Mouse (Mus musculus): ENCODE measurements around the gene Adamts15. TPM values are rescaled to one million over a fixed set of nuclear protein-coding genes. Genes with fewer than 3 reads are reported as not detected.

Gene Adamts15
- polyA plus RNA-seq, 1 experiment from 2014 or later, result 9.6 TPM

- H3K9me3 ChIP-seq (replicated peaks), result no peaks in the 10 kb centered on the region
- no peak overlapping the region for H3K4me2 ChIP-seq (replicated peaks)
- WGBS, result 42% methylated on average over 12 of the region's 12 CpGs
- H3K27me3 ChIP-seq, result peaks cover 44% of the 10 kb centered on the region
- H3K9ac ChIP-seq, result no peak overlapping the region
- H3K4me1 ChIP-seq, result peaks cover 18% of the 10 kb centered on the region
- no peak overlapping the region for H3K27ac ChIP-seq
- ATAC-seq (ENCODE audit: low FRiP score), result no peak
- H3K4me3 ChIP-seq, result no peak overlapping the region
- no peaks in the 10 kb centered on the region for H3K36me3 ChIP-seq
These were observed 3.5 kb downstream of the Adamts15 start for GRCm38 (mm10) chr9:30918466-30919356.

GRCm38 (mm10) chr9:30916266-30916968 lies 5.8 kb downstream of the Adamts15 start:
- WGBS, result 87% methylated on average over 6 of the region's 6 CpGs
- no peaks in the 10 kb centered on the region for H3K36me3 ChIP-seq
- H3K4me3 ChIP-seq, result no peak overlapping the region
- H3K27ac ChIP-seq, result no peak overlapping the region
- no peak overlapping the region for H3K9ac ChIP-seq
- no peak for ATAC-seq (ENCODE audit: low FRiP score)
- peaks cover 11% of the 10 kb centered on the region for H3K4me1 ChIP-seq
- H3K27me3 ChIP-seq, result peaks cover 21% of the 10 kb centered on the region
- no peaks in the 10 kb centered on the region for H3K9me3 ChIP-seq (replicated peaks)
- H3K4me2 ChIP-seq (replicated peaks), result no peak overlapping the region

- H3K4me3 ChIP-seq, result no peak overlapping the region
- H3K9ac ChIP-seq, result no peak overlapping the region
- H3K27me3 ChIP-seq, result peaks cover 3% of the 10 kb centered on the region; the same call in 1 of the 2 replicates
- H3K36me3 ChIP-seq, result no peaks in the 10 kb centered on the region
- 97% methylated on average over 2 of the region's 2 CpGs for WGBS
- H3K4me1 ChIP-seq, result peaks cover 10% of the 10 kb centered on the region; the same call in 1 of the 2 replicates
- H3K4me2 ChIP-seq (replicated peaks), result no peak overlapping the region
- no peaks in the 10 kb centered on the region for H3K9me3 ChIP-seq (replicated peaks)
- H3K27ac ChIP-seq, result no peak overlapping the region
- no peak for ATAC-seq (ENCODE audit: low FRiP score)
These were observed 8.0 kb downstream of the Adamts15 start for GRCm38 (mm10) chr9:30914241-30914640.

- Histone ChIP-seq H3K4me2 (replicated peaks) (no peak overlapping the region), H3K27ac (no peak overlapping the region), H3K9me3 (replicated peaks) (no peaks in the 10 kb centered on the region), H3K9ac (no peak overlapping the region), H3K4me1 (peaks cover 2% of the 10 kb centered on the region; the same call in 1 of the 2 replicates), H3K27me3 (no peaks in the 10 kb centered on the region), H3K36me3 (no peaks in the 10 kb centered on the region), H3K4me3 (no peak overlapping the region)
- WGBS, result 83% methylated on average over 3 of the region's 3 CpGs
- no peak for ATAC-seq (ENCODE audit: low FRiP score)
These were observed 8.8 kb downstream of the Adamts15 start for GRCm38 (mm10) chr9:30913429-30913828.

DNA sequence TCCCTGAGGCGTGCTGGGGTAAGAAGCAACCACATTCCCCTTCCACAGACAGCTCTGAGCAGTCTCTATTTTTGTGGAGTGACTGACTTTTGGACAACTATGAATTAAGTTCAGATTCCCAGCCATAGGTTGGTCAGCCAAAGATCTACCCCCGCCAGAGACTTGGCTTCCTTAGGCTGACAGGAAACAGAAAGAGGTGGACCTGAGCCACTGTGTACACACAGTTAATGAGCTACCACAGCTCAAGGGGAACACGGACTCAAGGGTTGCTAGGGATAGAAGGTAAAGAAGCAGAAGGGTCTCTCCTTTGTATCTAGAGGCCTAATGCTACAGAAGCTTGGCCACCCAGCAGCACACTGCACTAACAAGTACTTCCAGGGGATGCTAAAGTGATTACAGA lies 10.1 kb downstream of the Adamts15 start:
- Histone ChIP-seq H3K4me2 (replicated peaks) (no peak overlapping the region), H3K27ac (no peak overlapping the region), H3K4me1 (no peaks in the 10 kb centered on the region), H3K9me3 (replicated peaks) (no peaks in the 10 kb centered on the region), H3K4me3 (no peak overlapping the region), H3K27me3 (no peaks in the 10 kb centered on the region), H3K9ac (no peak overlapping the region), H3K36me3 (no peaks in the 10 kb centered on the region)
- no peak for ATAC-seq (ENCODE audit: low FRiP score)
- 77% methylated on average over 3 of the region's 3 CpGs for WGBS

DNA sequence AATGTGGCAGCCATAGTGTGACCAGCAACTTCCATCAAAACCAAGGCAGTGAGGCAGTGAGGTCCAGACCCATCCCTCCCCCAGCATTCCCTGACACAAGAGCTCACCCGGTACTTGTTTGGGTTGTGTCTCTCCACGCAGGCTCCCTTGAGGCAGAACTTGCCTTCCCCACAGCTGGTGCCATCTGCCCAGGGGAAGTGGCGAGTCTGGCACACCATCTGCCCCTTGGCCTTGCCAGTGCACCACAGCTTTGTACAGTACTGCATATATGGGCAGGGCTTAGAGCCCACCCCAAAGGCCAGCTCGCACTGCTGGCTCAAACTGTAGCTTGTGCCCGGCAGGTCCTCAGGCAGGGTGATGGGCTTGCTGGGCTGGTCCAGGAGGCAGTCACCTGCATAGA lies 11.8 kb downstream of the Adamts15 start:
- Histone ChIP-seq H3K4me3 (no peak overlapping the region), H3K9ac (no peak overlapping the region), H3K4me1 (no peaks in the 10 kb centered on the region), H3K4me2 (replicated peaks) (no peak overlapping the region), H3K27me3 (no peaks in the 10 kb centered on the region), H3K9me3 (replicated peaks) (no peaks in the 10 kb centered on the region), H3K36me3 (no peaks in the 10 kb centered on the region), H3K27ac (no peak overlapping the region)
- WGBS, result 88% methylated on average over 5 of the region's 5 CpGs
- ATAC-seq (ENCODE audit: low FRiP score), result no peak

GRCm38 (mm10) chr9:30908973-30909372 lies 13.3 kb downstream of the Adamts15 start:
- no peaks in the 10 kb centered on the region for H3K36me3 ChIP-seq
- no peak overlapping the region for H3K4me3 ChIP-seq
- 84% methylated on average over 5 of the region's 5 CpGs for WGBS
- no peaks in the 10 kb centered on the region for H3K27me3 ChIP-seq
- no peak for ATAC-seq (ENCODE audit: low FRiP score)
- H3K4me2 ChIP-seq (replicated peaks), result no peak overlapping the region
- no peaks in the 10 kb centered on the region for H3K4me1 ChIP-seq
- no peaks in the 10 kb centered on the region for H3K9me3 ChIP-seq (replicated peaks)
- H3K9ac ChIP-seq, result no peak overlapping the region
- H3K27ac ChIP-seq, result no peak overlapping the region

- 85% methylated on average over 5 of the region's 5 CpGs for WGBS
- Histone ChIP-seq H3K4me1 (no peaks in the 10 kb centered on the region), H3K9ac (no peak overlapping the region), H3K27ac (no peak overlapping the region), H3K4me2 (replicated peaks) (no peak overlapping the region), H3K4me3 (no peak overlapping the region), H3K36me3 (no peaks in the 10 kb centered on the region), H3K9me3 (replicated peaks) (no peaks in the 10 kb centered on the region), H3K27me3 (no peaks in the 10 kb centered on the region)
- ATAC-seq (ENCODE audit: low FRiP score), result no peak
These were observed 14.0 kb downstream of the Adamts15 start for GRCm38 (mm10) chr9:30908296-30908690.

GRCm38 (mm10) chr9:30907677-30908295 lies 14.5 kb downstream of the Adamts15 start:
- H3K36me3 ChIP-seq, result no peaks in the 10 kb centered on the region
- H3K27me3 ChIP-seq, result no peaks in the 10 kb centered on the region
- 59% methylated on average over 5 of the region's 5 CpGs for whole genome bisulfite sequencing
- no peak overlapping the region for H3K4me2 ChIP-seq (replicated peaks)
- no peaks in the 10 kb centered on the region for H3K9me3 ChIP-seq (replicated peaks)
- no peak for ATAC-seq (ENCODE audit: low FRiP score)
- no peak overlapping the region for H3K27ac ChIP-seq
- H3K9ac ChIP-seq, result no peak overlapping the region
- H3K4me3 ChIP-seq, result no peak overlapping the region
- no peaks in the 10 kb centered on the region for H3K4me1 ChIP-seq

DNA sequence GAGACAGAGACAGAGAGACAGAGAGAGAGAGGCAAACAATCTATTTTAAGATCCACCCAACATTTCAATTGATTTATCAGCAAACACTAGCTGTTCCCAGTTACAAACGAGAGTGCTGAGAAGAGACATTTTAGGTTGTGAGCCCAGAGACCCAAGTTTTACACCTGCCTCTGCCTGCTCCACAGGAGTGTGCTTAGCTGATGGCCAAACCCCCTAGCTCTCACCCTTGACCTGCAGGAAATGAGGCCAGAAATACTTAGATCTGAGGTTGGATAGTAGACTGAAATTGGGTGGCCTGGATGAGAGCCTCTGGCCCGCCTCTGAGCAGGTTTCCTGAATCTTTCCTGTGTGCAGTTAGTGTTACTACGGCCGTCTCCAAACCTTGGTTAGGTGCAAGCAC lies 15.8 kb downstream of the Adamts15 start:
- no peak overlapping the region for H3K27ac ChIP-seq
- H3K4me2 ChIP-seq (replicated peaks), result no peak overlapping the region
- H3K4me1 ChIP-seq, result no peaks in the 10 kb centered on the region
- no peak overlapping the region for H3K9ac ChIP-seq
- no peaks in the 10 kb centered on the region for H3K27me3 ChIP-seq
- 0 out of 2 replicates have a peak, but pooled peaks cover 6% of the 10 kb centered on the region for H3K36me3 ChIP-seq
- no peak for ATAC-seq (ENCODE audit: low FRiP score)
- no peaks in the 10 kb centered on the region for H3K9me3 ChIP-seq (replicated peaks)
- H3K4me3 ChIP-seq, result no peak overlapping the region
- WGBS, result 89% methylated on average over 4 of the region's 4 CpGs

DNA sequence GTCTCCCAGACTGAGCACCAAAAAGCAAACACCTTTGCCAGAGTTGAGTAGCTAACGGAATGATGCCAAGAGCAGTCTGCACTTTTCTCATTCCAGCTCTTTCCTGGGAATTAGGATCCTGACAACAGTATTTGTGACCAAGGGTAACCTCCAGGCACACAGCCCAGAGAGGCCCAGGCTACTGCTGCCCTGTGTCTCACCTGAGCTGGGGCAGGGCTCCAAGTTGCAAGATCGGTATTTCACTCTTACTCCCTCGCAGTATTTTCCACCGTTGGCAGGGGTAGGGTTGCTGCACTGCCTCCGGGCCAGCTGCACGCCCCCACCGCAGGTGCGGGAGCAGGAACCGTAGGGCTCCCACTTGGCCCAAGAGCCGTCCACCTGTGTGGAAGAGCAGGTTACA lies 16.4 kb downstream of the Adamts15 start:
- no peaks in the 10 kb centered on the region for H3K27me3 ChIP-seq
- 86% methylated on average over 10 of the region's 10 CpGs for WGBS

GRCm38 (mm10) chr9:30903266-30903665 lies 19.0 kb downstream of the Adamts15 start:
- no peak overlapping the region for H3K4me2 ChIP-seq (replicated peaks)
- no peaks in the 10 kb centered on the region for H3K27me3 ChIP-seq
- 95% methylated on average over 5 of the region's 5 CpGs for WGBS
- no peak overlapping the region for H3K4me3 ChIP-seq
- 0 out of 2 replicates have a peak, but pooled peaks cover 6% of the 10 kb centered on the region for H3K36me3 ChIP-seq
- H3K9ac ChIP-seq, result no peak overlapping the region
- no peak for ATAC-seq (ENCODE audit: low FRiP score)
- H3K4me1 ChIP-seq, result no peaks in the 10 kb centered on the region
- H3K27ac ChIP-seq, result no peak overlapping the region
- no peaks in the 10 kb centered on the region for H3K9me3 ChIP-seq (replicated peaks)

More for the DNA sequence above, 16.4 kb downstream of the Adamts15 start:
- no peak overlapping the region for H3K9ac ChIP-seq
- no peak overlapping the region for H3K27ac ChIP-seq
- H3K4me1 ChIP-seq, result no peaks in the 10 kb centered on the region
- H3K9me3 ChIP-seq (replicated peaks), result no peaks in the 10 kb centered on the region
- ATAC-seq (ENCODE audit: low FRiP score), result no peak
- H3K4me2 ChIP-seq (replicated peaks), result no peak overlapping the region
- H3K4me3 ChIP-seq, result no peak overlapping the region
- H3K36me3 ChIP-seq, result 0 out of 2 replicates have a peak, but pooled peaks cover 6% of the 10 kb centered on the region

Measured in hindbrain, embryonic 12.5 days (tissue).